Comparison of ENCODE assay signal across 15 mouse cellular contexts in the genomic region with DNA sequence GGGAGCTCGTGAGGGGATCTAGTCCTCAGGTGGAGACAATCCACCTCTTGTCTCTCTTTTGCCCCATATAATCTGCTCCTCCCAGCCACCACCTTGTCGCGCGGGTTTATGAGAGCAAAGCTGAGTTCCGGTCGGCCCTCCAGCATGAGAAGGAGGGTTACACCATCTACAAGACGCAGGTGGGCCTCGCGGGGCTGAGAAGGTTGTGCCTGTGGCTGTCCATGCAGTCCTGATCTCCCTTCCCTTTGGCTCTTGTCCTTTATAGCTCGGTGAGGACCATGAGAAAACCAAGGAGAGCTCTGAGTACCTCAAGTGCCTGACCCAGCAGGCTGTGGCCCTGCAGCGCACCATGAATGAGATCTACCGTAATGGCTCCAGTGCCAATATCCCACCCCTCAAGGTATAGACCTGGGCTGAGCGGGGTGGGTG. TPM values are rescaled to one million over a fixed set of nuclear protein-coding genes. Genes with fewer than 3 reads are reported as not detected.
"Had no signal": no experiment of that assay in that cellular context is flagged by ENCODE, and none has a peak within 500 bp of the region (broad histone marks: within the 10 kb centered on the region; RNA-seq: fewer than 3 reads in every experiment).

No protein-coding gene starts in this region.

- H3K27me3 ChIP-seq: midbrain, embryonic 12.5 days; neural tube, embryonic 12.5 days; stomach, embryonic 15.5 days had no signal

- H3K4me1 ChIP-seq: midbrain, embryonic 10.5 days; midbrain, embryonic 12.5 days; neural tube, embryonic 12.5 days; stomach, embryonic 15.5 days had no signal

- H3K9me3 ChIP-seq: midbrain, embryonic 10.5 days; midbrain, embryonic 12.5 days; neural tube, embryonic 12.5 days; stomach, embryonic 15.5 days had no signal

- H3K4me3 ChIP-seq: midbrain, embryonic 10.5 days; midbrain, embryonic 12.5 days; neural tube, embryonic 12.5 days; stomach, embryonic 15.5 days had no signal

- DNase-seq: lung, adult 18-20 months; lung, embryonic 14.5 days; lung, postnatal 10 days; lung, postnatal 4 days; midbrain, embryonic 14.5 days; thymus, adult 2 months; thymus, postnatal 25 days; thymus, postnatal 4 days had no signal

- H3K27ac ChIP-seq: liver, embryonic 14.5 days; midbrain, embryonic 10.5 days; midbrain, embryonic 12.5 days; neural tube, embryonic 12.5 days; stomach, embryonic 15.5 days; stomach, postnatal 0 days had no signal

- H3K4me2 ChIP-seq: lung, embryonic 14.5 days; midbrain, embryonic 12.5 days; neural tube, embryonic 12.5 days; stomach, embryonic 15.5 days had no signal

RNA-seq across cellular contexts. Expression of a gene that starts 48.2 kb away (rescaled TPM):
- total RNA-seq: neutrophil, adult 5-6 weeks had no signal
